Mouse (Mus musculus): Measurements from ENCODE around the gene Kbtbd12.

Gene Kbtbd12

GRCm38 (mm10) chr6:88637611-88638301, at the start of gene Kbtbd12:
Gene Kbtbd12 (minus strand): TSS chr6:88637950.
- peak; percentile 57 for DNase-seq

- DNase-seq: peak; percentile 36
These were observed 45.8 kb upstream of the Kbtbd12 start for GRCm38 (mm10) chr6:88683380-88684053.

- DNase-seq: peak; percentile 60
These were observed 43.3 kb upstream of the Kbtbd12 start for GRCm38 (mm10) chr6:88681026-88681425.

GRCm38 (mm10) chr6:88677738-88678137, 40.0 kb upstream of the Kbtbd12 start:
- DNase-seq: peak; percentile 7

GRCm38 (mm10) chr6:88676753-88677736, 39.3 kb upstream of the Kbtbd12 start:
- DNase-seq: peak; percentile 37

GRCm38 (mm10) chr6:88675815-88676214, 38.1 kb upstream of the Kbtbd12 start:
- DNase-seq: peak; percentile 61

- peak; percentile 24 for DNase-seq
These were observed 24.5 kb upstream of the Kbtbd12 start for GRCm38 (mm10) chr6:88662284-88662683.

- DNase-seq: peak; percentile 64
These were observed 23.9 kb upstream of the Kbtbd12 start for GRCm38 (mm10) chr6:88661696-88662095.

GRCm38 (mm10) chr6:88647564-88648295, 10.0 kb upstream of the Kbtbd12 start:
- DNase-seq: peak; percentile 57

GRCm38 (mm10) chr6:88644786-88645185, 7.0 kb upstream of the Kbtbd12 start:
- no peak for DNase-seq

- DNase-seq: peak; percentile 42
These were observed 3.7 kb upstream of the Kbtbd12 start for GRCm38 (mm10) chr6:88641346-88641920.

GRCm38 (mm10) chr6:88640331-88640730, 2.6 kb upstream of the Kbtbd12 start:
- DNase-seq: peak; percentile 41

GRCm38 (mm10) chr6:88639921-88640320, 2.2 kb upstream of the Kbtbd12 start:
- peak; percentile 87 for DNase-seq

- peak; percentile 56 for DNase-seq
These were observed 1.7 kb upstream of the Kbtbd12 start for GRCm38 (mm10) chr6:88639372-88639920.

GRCm38 (mm10) chr6:88638917-88639316, 1.2 kb upstream of the Kbtbd12 start:
- DNase-seq: peak; percentile 2

- peak; percentile 65 for DNase-seq
These were observed 1.6 kb downstream of the Kbtbd12 start for GRCm38 (mm10) chr6:88635881-88636754.

- DNase-seq: no peak
These were observed 6.5 kb downstream of the Kbtbd12 start for GRCm38 (mm10) chr6:88631293-88631692.

- DNase-seq: no peak
These were observed 7.2 kb downstream of the Kbtbd12 start for GRCm38 (mm10) chr6:88630560-88630959.

GRCm38 (mm10) chr6:88629821-88630220, 7.9 kb downstream of the Kbtbd12 start:
- no peak for DNase-seq

GRCm38 (mm10) chr6:88627317-88627811, 10.4 kb downstream of the Kbtbd12 start:
- peak; percentile 97 for DNase-seq
